In the genomic region with DNA sequence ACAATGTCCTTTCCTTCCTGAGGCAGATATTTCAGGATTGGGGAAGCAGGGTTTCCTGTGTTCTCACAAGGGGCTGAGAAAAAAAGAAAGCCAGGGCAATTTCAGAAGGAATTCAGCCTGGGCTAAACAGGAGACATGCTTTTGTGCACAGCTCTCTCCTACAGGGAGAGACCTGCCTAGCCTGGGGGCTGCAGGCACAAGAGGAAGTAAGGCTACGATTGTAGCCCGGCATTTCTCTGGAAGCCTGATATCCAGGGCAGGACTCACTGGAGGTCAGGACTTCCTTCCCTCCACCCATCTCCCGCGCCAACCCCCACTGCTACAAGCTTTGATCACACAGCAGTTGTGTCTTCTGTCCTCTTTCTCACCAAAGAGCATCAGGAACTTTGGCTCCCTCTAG, we compare ENCODE assay signal across 10 mouse cellular contexts.
DNase-seq lines count a peak whose midpoint lies in the region; ATAC-seq and TF ChIP-seq lines count a peak whose summit lies in the region.
"Had no signal": no experiment of that assay in that cellular context is flagged by ENCODE, and none has a peak within 500 bp of the region (broad histone marks: within the 10 kb centered on the region; RNA-seq: fewer than 3 reads in every experiment).

No protein-coding gene starts in this region.

- H3K4me3 ChIP-seq in lung, adult 2 months (replicated peaks; ENCODE audit: extremely low read depth, low read depth, low read length) = no peak overlapping the region
- H3K4me3 ChIP-seq in heart, embryonic 14.5 days (ENCODE audit: control insufficient read depth in 1 of 2, insufficient read depth in 1 of 2, low read depth in 1 of 2, low read length in 2 of 2) = no peak overlapping the region
- H3K4me3 ChIP-seq in midbrain, embryonic 11.5 days (ENCODE audit: low read depth, low read length) = no peak overlapping the region
- H3K4me3 ChIP-seq: limb, embryonic 12.5 days had no signal

- H3K9ac ChIP-seq in heart, embryonic 14.5 days (ENCODE audit: low read length) = no peak overlapping the region
- H3K9ac ChIP-seq in midbrain, embryonic 11.5 days (ENCODE audit: low read length) = no peak overlapping the region
- H3K9ac ChIP-seq: limb, embryonic 12.5 days had no signal

- peak overlapping the region; percentile 19 to 25; a peak in 3 of 4 replicates for H3K27ac ChIP-seq in heart, embryonic 14.5 days (replicated peaks in 1 of 2; ENCODE audit: control insufficient read depth in 1 of 2, insufficient read depth in 1 of 2, low read depth in 2 of 2, low read length in 2 of 2)
- no peak overlapping the region for H3K27ac ChIP-seq in midbrain, embryonic 11.5 days (ENCODE audit: low read depth, low read length)
- H3K27ac ChIP-seq: limb, embryonic 12.5 days had no signal

- no peaks in the 10 kb centered on the region for H3K36me3 ChIP-seq in heart, embryonic 14.5 days (ENCODE audit: control insufficient read depth, insufficient read depth, low read length)
- no peaks in the 10 kb centered on the region for H3K36me3 ChIP-seq in midbrain, embryonic 11.5 days (ENCODE audit: control insufficient read depth, insufficient read depth, low read length)
- H3K36me3 ChIP-seq: G1E; limb, embryonic 12.5 days had no signal

- TF ChIP-seq POLR2A in lung, adult 2 months (IDR thresholded peaks at IDR 0.05; ENCODE audit: borderline replicate concordance, extremely low read depth, low read depth, low read length) = no peak

- H3K4me2 ChIP-seq in heart, embryonic 14.5 days (ENCODE audit: low read length) = no peak overlapping the region
- H3K4me2 ChIP-seq in midbrain, embryonic 11.5 days = no peak overlapping the region
- H3K4me2 ChIP-seq: limb, embryonic 12.5 days had no signal

- peak; percentile 36 to 39 for DNase-seq in lung, adult 18-20 months
- no peak for DNase-seq in lung, adult 2 months
- DNase-seq in kidney, postnatal 36 days = peak; percentile 68 to 74
- DNase-seq in yolk sac, embryonic 10.5 days (ENCODE audit: low spot score) = peak; percentile 29
- no peak for DNase-seq in midbrain, embryonic 11.5 days (ENCODE audit: low spot score, missing footprints)
- no peak for DNase-seq in frontal cortex, postnatal 25 days (ENCODE audit: low spot score in 2 of 2)

- 25% methylated on average over 4 of the region's 4 CpGs for WGBS in lung, adult 2 months
- WGBS in heart, embryonic 14.5 days = 26% methylated on average over 4 of the region's 4 CpGs
- 38% methylated on average over 4 of the region's 4 CpGs for WGBS in midbrain, embryonic 11.5 days

- H3K27me3 ChIP-seq in heart, embryonic 14.5 days (ENCODE audit: control insufficient read depth, insufficient read depth, low read length) = no peaks in the 10 kb centered on the region
- no peaks in the 10 kb centered on the region; the same call in 1 of the 2 replicates for H3K27me3 ChIP-seq in midbrain, embryonic 11.5 days (ENCODE audit: control insufficient read depth, insufficient read depth, low read length)

- no peak for TF ChIP-seq CTCF in lung, adult 2 months (IDR thresholded peaks at IDR 0.05; ENCODE audit: insufficient read depth, low read length)

- H3K9me3 ChIP-seq in heart, embryonic 14.5 days (ENCODE audit: control insufficient read depth, low read length) = no peaks in the 10 kb centered on the region
- H3K9me3 ChIP-seq in midbrain, embryonic 11.5 days (ENCODE audit: control insufficient read depth, low read length) = no peaks in the 10 kb centered on the region
- H3K9me3 ChIP-seq: limb, embryonic 12.5 days had no signal

- H3K4me1 ChIP-seq in lung, adult 2 months (ENCODE audit: control insufficient read depth, insufficient read depth, low read length) = peaks cover 5% of the 10 kb centered on the region
- peaks cover 26 to 34% of the 10 kb centered on the region in 2 experiments for H3K4me1 ChIP-seq in heart, embryonic 14.5 days (ENCODE audit: control insufficient read depth in 2 of 2, insufficient read depth in 2 of 2, low read length in 2 of 2)
- peaks cover 8% of the 10 kb centered on the region for H3K4me1 ChIP-seq in midbrain, embryonic 11.5 days (ENCODE audit: control insufficient read depth, insufficient read depth, low read length)

- ATAC-seq in heart, embryonic 14.5 days (ENCODE audit: insufficient number of reproducible peaks, insufficient read depth, low FRiP score, low read depth) = peak; percentile 64
- no peak for ATAC-seq in midbrain, embryonic 11.5 days (ENCODE audit: low FRiP score)
- ATAC-seq in megakaryocyte-erythroid progenitor cell, adult 5-6 weeks (replicated peaks; ENCODE audit: low FRiP score, low TSS enrichment, poor library complexity, severe bottlenecking) = no peak

Comparison
In these comparisons a context has a peak if more than half of its experiments do, and no peak if none do; other contexts are left out.
1. DNase-seq: peak in lung, adult 18-20 months (2 of 2), kidney, postnatal 36 days (2 of 2) and yolk sac, embryonic 10.5 days (single experiment); none in lung, adult 2 months (single experiment), midbrain, embryonic 11.5 days (single experiment) and frontal cortex, postnatal 25 days (0 of 2).